Mouse (Mus musculus) CH12.LX (cell line): ENCODE measurements around the gene Mctp1. TPM values are rescaled to one million over a fixed set of nuclear protein-coding genes. Genes with fewer than 3 reads are reported as not detected.

Experiments used
- DNase-seq: peaks from one replicate; pipeline ENCODE4 v3.0.0-alpha.2; 2013; ENCODE audit errors: extremely low read depth
- H3K27ac ChIP-seq: 2 replicates; pipeline ENCODE4 v1.5.1; 2012; ENCODE audit warnings: low read depth, mild to moderate bottlenecking, control low read depth, moderate library complexity; ENCODE audit not compliant: insufficient read depth
- H3K27me3 ChIP-seq: replicated peaks from 2 replicates; pipeline ENCODE3; 2012; ENCODE audit warnings: inconsistent platforms
- H3K36me3 ChIP-seq, 2 experiments: replicated peaks in 1 of 2; 2 replicates each; pipeline versions ENCODE3 to v1.6.1; 2012; ENCODE audit warnings: inconsistent platforms in 1 of 2, low read length in 1 of 2, mild to moderate bottlenecking in 1 of 2, mixed read lengths in 1 of 2, moderate library complexity in 1 of 2; ENCODE audit not compliant: control insufficient read depth in 1 of 2, insufficient read depth in 1 of 2
- H3K4me1 ChIP-seq, 2 experiments: 2 replicates each; pipeline ENCODE4 v1.6.1; 2012; ENCODE audit warnings: inconsistent platforms in 1 of 2, moderate library complexity in 1 of 2; ENCODE audit not compliant: insufficient read depth in 2 of 2, control insufficient read depth in 1 of 2
- H3K4me2 ChIP-seq: 2 replicates; pipeline ENCODE4 v1.6.1; 2012; ENCODE audit warnings: low read depth, mild to moderate bottlenecking, control low read depth; ENCODE audit not compliant: poor library complexity, insufficient read depth, severe bottlenecking
- H3K4me3 ChIP-seq, 3 experiments: fragments of 150-350 bp in 1 of 3; sonication (generic) in 1 of 3; replicated peaks in 1 of 3; 2 replicates each; pipeline versions ENCODE3 to v1.5.1; 2011 to 2012; ENCODE audit warnings: low read depth in 2 of 3, low read length in 2 of 3, mild to moderate bottlenecking in 2 of 3, moderate library complexity in 2 of 3, control low read depth in 1 of 3, improper control_type of control experiment in 1 of 3, inconsistent platforms in 1 of 3, mixed read lengths in 1 of 3; ENCODE audit not compliant: poor library complexity in 1 of 3
- H3K79me2 ChIP-seq: replicated peaks from 2 replicates; pipeline ENCODE4 v1.6.1; 2012; ENCODE audit warnings: mild to moderate bottlenecking, moderate library complexity; ENCODE audit not compliant: control insufficient read depth, poor library complexity, insufficient read depth, severe bottlenecking; ENCODE audit errors: extremely low read depth
- H3K9ac ChIP-seq: 2 replicates; pipeline ENCODE4 v1.6.1; 2012; ENCODE audit warnings: low read depth, mild to moderate bottlenecking, control low read depth, moderate library complexity; ENCODE audit not compliant: insufficient read depth
- H3K9me3 ChIP-seq: replicated peaks from 2 replicates; pipeline ENCODE3; 2012; ENCODE audit warnings: low read length, inconsistent platforms, mixed read lengths
- CHD1 ChIP-seq: IDR thresholded peaks from 2 replicates; pipeline ENCODE4 v1.6.1; 2012; ENCODE audit warnings: low read depth, low read length, improper control_type of control experiment, inconsistent platforms
- CHD2 ChIP-seq: IDR thresholded peaks from 2 replicates; pipeline ENCODE4 v1.6.1; 2011; ENCODE audit warnings: low read length, improper control_type of control experiment
- GABPA ChIP-seq: IDR thresholded peaks from 2 replicates; pipeline ENCODE4 v1.6.1; 2012; ENCODE audit warnings: low read depth, low read length, improper control_type of control experiment, inconsistent platforms; ENCODE audit not compliant: insufficient replicate concordance
- IRF4 ChIP-seq: IDR thresholded peaks from 2 replicates; pipeline ENCODE4 v1.6.1; 2014; ENCODE audit warnings: low read depth, mild to moderate bottlenecking, inconsistent platforms, low read length, improper control_type of control experiment
- JUN ChIP-seq: IDR thresholded peaks from 2 replicates; pipeline ENCODE4 v1.6.1; 2011; ENCODE audit warnings: low read depth, mild to moderate bottlenecking, low read length, improper control_type of control experiment, moderate library complexity; ENCODE audit not compliant: insufficient read depth
- JUND ChIP-seq: conservative IDR thresholded peaks from 2 replicates; pipeline ENCODE4 v1.6.1; 2011; ENCODE audit warnings: low read depth, low read length, improper control_type of control experiment
- MAFK ChIP-seq: IDR thresholded peaks from 2 replicates; pipeline ENCODE4 v1.6.1; 2011; ENCODE audit warnings: low read length, improper control_type of control experiment; ENCODE audit not compliant: insufficient replicate concordance
- MAX ChIP-seq: IDR thresholded peaks from 2 replicates; pipeline ENCODE4 v1.6.1; 2011; ENCODE audit warnings: low read length, improper control_type of control experiment
- MAZ ChIP-seq: IDR thresholded peaks from 2 replicates; pipeline ENCODE4 v1.6.1; 2012; ENCODE audit warnings: low read depth, mild to moderate bottlenecking, inconsistent platforms, low read length, improper control_type of control experiment, moderate library complexity
- MEF2A ChIP-seq: IDR thresholded peaks from 2 replicates; pipeline ENCODE4 v1.6.1; 2014; ENCODE audit warnings: low read depth, mild to moderate bottlenecking, inconsistent platforms, low read length, improper control_type of control experiment, borderline replicate concordance
- MXI1 ChIP-seq: IDR thresholded peaks from 2 replicates; pipeline ENCODE4 v1.6.1; 2011; ENCODE audit warnings: mild to moderate bottlenecking, low read depth, low read length, improper control_type of control experiment
- PAX5 ChIP-seq: IDR thresholded peaks from 2 replicates; pipeline ENCODE4 v1.6.1; 2012; ENCODE audit warnings: low read length, inconsistent platforms, mixed read lengths
- POLR2A ChIP-seq: IDR thresholded peaks from 2 replicates; pipeline ENCODE4 v1.6.1; 2011; ENCODE audit warnings: low read depth, mild to moderate bottlenecking, improper control_type of control experiment, low read length
- RAD21 ChIP-seq: IDR thresholded peaks from 2 replicates; pipeline ENCODE4 v1.6.1; 2011; ENCODE audit warnings: low read depth, mild to moderate bottlenecking, low read length, improper control_type of control experiment, moderate library complexity
- RCOR1 ChIP-seq: conservative IDR thresholded peaks from 2 replicates; pipeline ENCODE4 v1.6.1; 2012; ENCODE audit warnings: low read depth, mild to moderate bottlenecking, inconsistent platforms, low read length, improper control_type of control experiment
- TCF12 ChIP-seq: IDR thresholded peaks from 2 replicates; pipeline ENCODE4 v1.6.1; 2014; ENCODE audit warnings: low read depth, mild to moderate bottlenecking, inconsistent platforms, low read length, improper control_type of control experiment
- USF1 ChIP-seq: IDR thresholded peaks from 2 replicates; pipeline ENCODE4 v1.6.1; 2014; ENCODE audit warnings: low read depth, mild to moderate bottlenecking, inconsistent platforms, low read length, improper control_type of control experiment
- USF2 ChIP-seq: conservative IDR thresholded peaks from 2 replicates; pipeline ENCODE4 v1.6.1; 2011; ENCODE audit warnings: low read depth, low read length, improper control_type of control experiment
- ZC3H11A ChIP-seq: IDR thresholded peaks from 2 replicates; pipeline ENCODE4 v1.6.1; 2012; ENCODE audit warnings: low read depth, mild to moderate bottlenecking, inconsistent platforms, low read length, improper control_type of control experiment
- ZKSCAN1 ChIP-seq: IDR thresholded peaks from 2 replicates; pipeline ENCODE4 v1.6.1; 2012; ENCODE audit warnings: low read depth, inconsistent platforms, low read length, improper control_type of control experiment, borderline replicate concordance
- ZMIZ1 ChIP-seq: IDR thresholded peaks from 2 replicates; pipeline ENCODE4 v1.6.1; 2012; ENCODE audit warnings: low read depth, mild to moderate bottlenecking, inconsistent platforms, low read length, improper control_type of control experiment
- ZNF384 ChIP-seq: IDR thresholded peaks from 2 replicates; pipeline ENCODE4 v1.6.1; 2012; ENCODE audit warnings: low read depth, low read length, improper control_type of control experiment, inconsistent platforms
- dilution Hi-C: fragments of 300-500 bp; cut with MboI; formaldehyde crosslinking; loops from 2 replicates; pipeline ENCODE4 v1.14.3; 2020; ENCODE audit warnings: low sequenced_read_pairs; ENCODE audit not compliant: extremely low pct_unique_long_range_greater_than_20kb, extremely low pct_ligation_motif_present
- in situ Hi-C: fragments of 300-500 bp; cut with MboI; formaldehyde crosslinking; loops from 3 replicates; pipeline ENCODE4 v1.14.3; 2019; ENCODE audit warnings: low sequenced_read_pairs, low pct_ligation_motif_present, low pct_unique_long_range_greater_than_20kb, mixed read lengths
- polyA plus RNA-seq: library from polyadenylated mRNA; unstranded; fragments of >175 nt; gene quantifications from 2 replicates; pipeline ENCODE4 v1.2.1, GENCODE M21; 2012; ENCODE audit warnings: low read depth; ENCODE audit not compliant: insufficient read length
- total RNA-seq, 2 experiments: library from RNA; depleted of rRNA; stranded (reverse); fragments of 300-350 nt in 1 of 2; fragments of >200 nt in 1 of 2; gene quantifications; 2 replicates each; pipeline ENCODE4 v1.2.3; 2012 to 2014

Gene Mctp1
- total and polyA plus RNA-seq, 3 experiments = 3.0 to 5.3 (median 3.7) TPM

DNA sequence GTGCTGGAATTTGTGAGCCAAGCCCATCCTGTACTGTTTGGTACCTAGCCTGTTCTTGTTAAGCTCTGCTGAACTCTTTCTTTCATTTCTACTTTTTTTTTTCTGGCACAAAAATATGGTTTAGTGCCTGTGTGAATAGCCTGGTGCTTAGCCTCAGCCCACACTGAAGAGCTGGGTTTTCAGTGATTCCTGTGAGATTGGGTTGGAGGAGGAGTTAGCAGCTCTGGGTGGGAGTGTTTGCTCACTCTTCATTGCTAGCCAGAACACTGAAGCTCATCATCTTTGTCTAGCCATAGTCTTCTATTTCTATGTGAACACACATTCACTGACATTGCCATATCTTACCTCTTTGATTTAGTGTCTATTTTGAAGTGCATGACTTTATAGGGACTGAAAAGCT, 225.1 kb downstream of the Mctp1 start:
- Histone ChIP-seq H3K4me3 (no peak overlapping the region), H3K4me1 (peaks cover 0 to 8% of the 10 kb centered on the region in 2 experiments; a peak in 2 of 4 replicates), H3K4me2 (no peak overlapping the region), H3K36me3 (no peaks in the 10 kb centered on the region), H3K9me3 (no peaks in the 10 kb centered on the region)
- DNase-seq = no peak
- TF ChIP-seq USF2 = no peak
- no peak for TF ChIP-seq CHD2
- TF ChIP-seq ZMIZ1 = no peak
- TF ChIP-seq RAD21 = no peak
- TF ChIP-seq, all 38 proteins: peak for 0
- dilution Hi-C loops = no loop called here
- H3K27me3 ChIP-seq = no peaks in the 10 kb centered on the region
- H3K9ac ChIP-seq = no peak overlapping the region
- no peaks in the 10 kb centered on the region for H3K79me2 ChIP-seq
- no peak overlapping the region for H3K27ac ChIP-seq
- in situ Hi-C loops = no loop called here

- Histone ChIP-seq H3K4me1 (peaks cover 0 to 8% of the 10 kb centered on the region in 2 experiments; a peak in 2 of 4 replicates), H3K27ac (no peak overlapping the region), H3K27me3 (no peaks in the 10 kb centered on the region)
- no peak for TF ChIP-seq MAZ
- TF ChIP-seq MXI1 = no peak
- no peak for TF ChIP-seq GABPA
- no peak for TF ChIP-seq MAX
- TF ChIP-seq ZNF384 = no peak
- TF ChIP-seq TCF12 = no peak
- TF ChIP-seq ZKSCAN1 = no peak
- no peak for TF ChIP-seq PAX5
- no peak for TF ChIP-seq JUN
- no peak for TF ChIP-seq USF2
- no peak for TF ChIP-seq JUND
- no peak for TF ChIP-seq POLR2A
- no peak for TF ChIP-seq RCOR1
- TF ChIP-seq CHD1 = no peak
- no peak for TF ChIP-seq MAFK
- no peak for TF ChIP-seq ZC3H11A
- no peak for TF ChIP-seq MEF2A
- TF ChIP-seq USF1 = no peak
- no peak for TF ChIP-seq IRF4
- TF ChIP-seq, all 38 proteins: peak for 0
- dilution Hi-C loops (no loop called here), in situ Hi-C loops (no loop called here)
- no peak overlapping the region for H3K4me3 ChIP-seq
- H3K79me2 ChIP-seq = no peaks in the 10 kb centered on the region
- H3K9ac ChIP-seq = no peak overlapping the region
- no peak overlapping the region for H3K4me2 ChIP-seq
- DNase-seq = no peak
- H3K9me3 ChIP-seq = no peaks in the 10 kb centered on the region
- H3K36me3 ChIP-seq = no peaks in the 10 kb centered on the region
Measured at GRCm38 (mm10) chr13:76611499-76611898, 227.2 kb downstream of the Mctp1 start.
